Mouse (Mus musculus) heart, embryonic 16.5 days (tissue): ENCODE results near the gene Zfp949. TPM values are rescaled to one million over a fixed set of nuclear protein-coding genes. Genes with fewer than 3 reads are reported as not detected.

Experiments
- ATAC-seq: fragments of 200-750 bp; cut with Nextera tagmentation; replicated peaks from 2 replicates; pipeline ENCODE4 v1.8.0; 2017; ENCODE audit warnings: moderate number of reproducible peaks; ENCODE audit not compliant: insufficient read depth, low FRiP score; ENCODE audit errors: extremely low read depth
- H3K27ac ChIP-seq: fragments of 300-500 bp; sonication (generic); 2 replicates; pipeline ENCODE4 v1.5.1; 2014; ENCODE audit warnings: mild to moderate bottlenecking, low read length, control low read depth, moderate library complexity
- H3K27me3 ChIP-seq: fragments of 300-500 bp; sonication (generic); 2 replicates; pipeline ENCODE4 v1.6.1; 2014; ENCODE audit warnings: low read length, mixed read lengths; ENCODE audit not compliant: control insufficient read depth, insufficient read depth
- H3K36me3 ChIP-seq: fragments of 300-500 bp; sonication (generic); 2 replicates; pipeline ENCODE4 v1.6.1; 2014; ENCODE audit not compliant: control insufficient read depth, insufficient read depth
- H3K4me1 ChIP-seq: fragments of 300-500 bp; sonication (generic); 2 replicates; pipeline ENCODE4 v1.6.1; 2014; ENCODE audit warnings: low read length, mixed read lengths; ENCODE audit not compliant: control insufficient read depth, insufficient read depth
- H3K4me2 ChIP-seq: fragments of 300-500 bp; sonication (generic); 2 replicates; pipeline ENCODE4 v1.6.1; 2014; ENCODE audit warnings: low read depth, mild to moderate bottlenecking, control low read depth, low read length
- H3K4me3 ChIP-seq: fragments of 300-500 bp; sonication (generic); 2 replicates; pipeline ENCODE4 v1.5.1; 2014; ENCODE audit warnings: mild to moderate bottlenecking, control low read depth, low read length
- H3K9ac ChIP-seq: fragments of 300-500 bp; sonication (generic); 2 replicates; pipeline ENCODE4 v1.6.1; 2014; ENCODE audit warnings: low read length, control low read depth
- H3K9me3 ChIP-seq: fragments of 300-500 bp; sonication (generic); replicated peaks from 2 replicates; pipeline ENCODE4 v1.6.1; 2016; ENCODE audit warnings: low read length; ENCODE audit not compliant: control insufficient read depth
- WGBS: fragments of 180-500 bp; shearing (Covaris S2); extraction: QIAGEN DNeasy Blood & Tissue Kit; methylation state at CpG from one replicate; pipeline ENCODE4 v1.1.7; 2014; 5-methylcytosine and 5-hydroxymethylcytosine counted together
- polyA plus RNA-seq: library from polyadenylated mRNA; unstranded; fragments of >200 nt; fragmentation: Nextera tagmentation; extraction: Ambion mirVana; gene quantifications from 2 replicates; pipeline ENCODE4 v1.2.1, GENCODE M21; 2015

Gene Zfp949
- 8.3 and 8.9 TPM in 2 replicates for polyA plus RNA-seq

- under 1% methylated on average over 30 of the region's 30 CpGs for WGBS
Measured at GRCm38 (mm10) chr9:88547851-88548613, at the start of gene Zfp949. Gene Zfp949 (plus strand): TSS chr9:88548020.

GRCm38 (mm10) chr9:88500112-88500511, 47.7 kb upstream of the Zfp949 start:
- no peaks in the 10 kb centered on the region for H3K27me3 ChIP-seq
- no peaks in the 10 kb centered on the region for H3K36me3 ChIP-seq
- H3K27ac ChIP-seq: no peak overlapping the region
- H3K9ac ChIP-seq: no peak overlapping the region
- ATAC-seq: no peak
- H3K4me3 ChIP-seq: no peak overlapping the region
- H3K9me3 ChIP-seq: no peaks in the 10 kb centered on the region; the same call in 1 of the 2 replicates
- WGBS: 58% methylated on average over 2 of the region's 2 CpGs
- H3K4me1 ChIP-seq: no peaks in the 10 kb centered on the region
- H3K4me2 ChIP-seq: no peak overlapping the region

More at GRCm38 (mm10) chr9:88547851-88548613, at the start of gene Zfp949:
- peak within 1 kb of the TSS; percentile 85 for H3K4me2 ChIP-seq
- ATAC-seq: peak; percentile 91
- H3K27me3 ChIP-seq: no peaks in the 10 kb centered on the region
- peak within 1 kb of the TSS; percentile 76 for H3K9ac ChIP-seq
- peaks cover 5% of the 10 kb centered on the region for H3K36me3 ChIP-seq
- peak within 1 kb of the TSS; percentile 74 for H3K27ac ChIP-seq
- peak within 1 kb of the TSS; percentile 77 for H3K4me3 ChIP-seq
- peaks cover 10% of the 10 kb centered on the region for H3K4me1 ChIP-seq
- H3K9me3 ChIP-seq: no peaks in the 10 kb centered on the region

GRCm38 (mm10) chr9:88501846-88502245, 46.0 kb upstream of the Zfp949 start:
- H3K4me1 ChIP-seq: no peaks in the 10 kb centered on the region
- 82% methylated on average over 6 of the region's 6 CpGs for WGBS
- H3K4me2 ChIP-seq: no peak overlapping the region
- no peak overlapping the region for H3K27ac ChIP-seq
- no peaks in the 10 kb centered on the region for H3K36me3 ChIP-seq
- H3K9ac ChIP-seq: no peak overlapping the region
- no peak for ATAC-seq
- H3K27me3 ChIP-seq: no peaks in the 10 kb centered on the region
- H3K9me3 ChIP-seq: no peaks in the 10 kb centered on the region; the same call in 1 of the 2 replicates
- H3K4me3 ChIP-seq: no peak overlapping the region

GRCm38 (mm10) chr9:88515546-88515945, 32.3 kb upstream of the Zfp949 start:
- WGBS: 84% methylated on average over 1 of the region's 1 CpGs
- Histone ChIP-seq H3K9me3 (no peaks in the 10 kb centered on the region; the same call in 1 of the 2 replicates), H3K27ac (no peak overlapping the region), H3K4me3 (no peak overlapping the region), H3K9ac (no peak overlapping the region), H3K27me3 (no peaks in the 10 kb centered on the region), H3K36me3 (peaks cover 5% of the 10 kb centered on the region), H3K4me1 (peaks cover 7% of the 10 kb centered on the region; the same call in 1 of the 2 replicates), H3K4me2 (no peak overlapping the region)
- no peak for ATAC-seq

- no peak for ATAC-seq
- 68% methylated on average over 3 of the region's 3 CpGs for WGBS
- Histone ChIP-seq H3K36me3 (peaks cover 12% of the 10 kb centered on the region), H3K27ac (no peak overlapping the region), H3K4me2 (no peak overlapping the region), H3K9me3 (no peaks in the 10 kb centered on the region), H3K4me1 (peaks cover 13% of the 10 kb centered on the region), H3K27me3 (no peaks in the 10 kb centered on the region), H3K4me3 (no peak overlapping the region), H3K9ac (no peak overlapping the region)
Measured at GRCm38 (mm10) chr9:88516361-88516995, 31.3 kb upstream of the Zfp949 start.

- Histone ChIP-seq H3K4me3 (no peak overlapping the region), H3K9ac (no peak overlapping the region), H3K9me3 (no peaks in the 10 kb centered on the region), H3K27me3 (no peaks in the 10 kb centered on the region), H3K4me2 (no peak overlapping the region), H3K4me1 (peaks cover 13% of the 10 kb centered on the region), H3K36me3 (peaks cover 12% of the 10 kb centered on the region), H3K27ac (no peak overlapping the region)
- no peak for ATAC-seq
Measured at GRCm38 (mm10) chr9:88519390-88520121, 28.3 kb upstream of the Zfp949 start.

GRCm38 (mm10) chr9:88520122-88520848, 27.5 kb upstream of the Zfp949 start:
- Histone ChIP-seq H3K4me2 (peak overlapping the region; percentile 84), H3K4me3 (no peak overlapping the region; the same call in 1 of the 2 replicates), H3K36me3 (peaks cover 12% of the 10 kb centered on the region), H3K9me3 (no peaks in the 10 kb centered on the region), H3K4me1 (peaks cover 13% of the 10 kb centered on the region), H3K27me3 (no peaks in the 10 kb centered on the region), H3K27ac (no peak overlapping the region), H3K9ac (no peak overlapping the region)
- no peak for ATAC-seq
- 36% methylated on average over 2 of the region's 2 CpGs for WGBS

GRCm38 (mm10) chr9:88520849-88521483, 26.9 kb upstream of the Zfp949 start:
- WGBS: 29% methylated on average over 4 of the region's 4 CpGs
- Histone ChIP-seq H3K27ac (no peak overlapping the region), H3K36me3 (peaks cover 12% of the 10 kb centered on the region), H3K9me3 (no peaks in the 10 kb centered on the region), H3K9ac (peak overlapping the region; percentile 92), H3K4me1 (peaks cover 13% of the 10 kb centered on the region), H3K4me3 (peak overlapping the region; percentile 79), H3K27me3 (no peaks in the 10 kb centered on the region), H3K4me2 (peak overlapping the region; percentile 84)
- no peak for ATAC-seq
